Mouse (Mus musculus) ES-Bruce4 (cell line): Measurements from ENCODE around the gene Hectd4. TPM values are rescaled to one million over a fixed set of nuclear protein-coding genes. Genes with fewer than 3 reads are reported as not detected.

Experiments used
- H3K27ac ChIP-seq: 2 replicates; pipeline ENCODE4 v1.5.1; 2012; ENCODE audit warnings: low read length, inconsistent platforms; ENCODE audit not compliant: insufficient read depth
- H3K27me3 ChIP-seq: 2 replicates; pipeline ENCODE4 v1.6.1; 2012; ENCODE audit warnings: mild to moderate bottlenecking, low read length, inconsistent platforms; ENCODE audit not compliant: control insufficient read depth, poor library complexity, insufficient read depth, severe bottlenecking
- H3K36me3 ChIP-seq: 2 replicates; pipeline ENCODE4 v1.6.1; 2012; ENCODE audit warnings: inconsistent platforms, mild to moderate bottlenecking, low read length, moderate library complexity; ENCODE audit not compliant: control insufficient read depth, poor library complexity, insufficient read depth, severe bottlenecking
- H3K4me1 ChIP-seq: one replicate; pipeline ENCODE4 v1.8.1; 2011; ENCODE audit warnings: low read length; ENCODE audit not compliant: control insufficient read depth, insufficient read depth
- H3K4me3 ChIP-seq: 2 replicates; pipeline ENCODE4 v1.5.1; 2011; ENCODE audit warnings: low read depth, mild to moderate bottlenecking, low read length
- H3K9ac ChIP-seq: 2 replicates; pipeline ENCODE4 v1.6.1; 2012; ENCODE audit warnings: low read depth, mild to moderate bottlenecking, inconsistent platforms; ENCODE audit not compliant: poor library complexity, severe bottlenecking
- H3K9me3 ChIP-seq: replicated peaks from 2 replicates; pipeline ENCODE4 v1.6.1; 2012; ENCODE audit warnings: mild to moderate bottlenecking, low read length, inconsistent platforms; ENCODE audit not compliant: control insufficient read depth, poor library complexity, insufficient read depth, severe bottlenecking
- CTCF ChIP-seq: IDR thresholded peaks from one replicate; pipeline ENCODE4 v1.8.1; 2011; ENCODE audit warnings: low read depth, low read length
- EP300 ChIP-seq: IDR thresholded peaks from 2 replicates; pipeline ENCODE4 v1.6.1; 2011; ENCODE audit warnings: low read depth, low read length; ENCODE audit not compliant: insufficient read depth
- POLR2A ChIP-seq: IDR thresholded peaks from one replicate; pipeline ENCODE4 v1.8.1; 2011; ENCODE audit warnings: low read length; ENCODE audit not compliant: insufficient read depth
- polyA plus RNA-seq: library from polyadenylated mRNA; stranded (reverse); fragments of >200 nt; gene quantifications from 2 replicates; pipeline ENCODE4 v1.2.4, GENCODE M21; 2011; ENCODE audit warnings: low read depth; ENCODE audit not compliant: missing spikeins, insufficient read depth, insufficient read length

Hectd4 gene
- polyA plus RNA-seq, 1 experiment = 15.9 TPM

DNA sequence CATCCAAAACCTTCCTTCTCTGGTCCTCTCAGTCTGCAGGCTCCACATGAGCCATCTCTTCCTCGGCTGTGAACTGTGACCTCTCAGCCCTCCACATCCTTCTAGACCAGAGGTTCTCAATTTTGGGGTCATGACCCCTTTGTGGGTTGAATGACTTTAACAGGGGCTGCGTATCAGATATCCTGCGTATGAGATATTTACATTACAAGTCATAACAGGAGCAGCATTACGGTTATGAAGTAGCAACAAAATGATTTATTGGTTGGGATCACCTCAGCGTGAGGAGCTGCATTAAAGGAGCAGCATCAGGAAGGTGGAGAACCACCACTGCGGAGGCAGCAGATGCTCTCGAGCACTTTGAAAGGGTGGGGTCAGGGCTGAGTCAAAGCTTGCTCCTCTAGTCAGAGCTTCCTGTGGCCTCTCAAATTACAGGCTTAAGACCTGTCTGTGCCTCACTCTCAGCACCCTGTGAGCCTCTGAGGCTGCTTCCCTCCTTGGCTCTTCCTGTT is 121.0 kb downstream of the Hectd4 start:
- H3K4me1 ChIP-seq = peaks cover 5% of the 10 kb centered on the region
- H3K36me3 ChIP-seq = no peaks in the 10 kb centered on the region
- H3K9ac ChIP-seq = no peak overlapping the region
- H3K4me3 ChIP-seq = no peak overlapping the region
- H3K27me3 ChIP-seq = no peaks in the 10 kb centered on the region
- no peak overlapping the region for H3K27ac ChIP-seq
- H3K9me3 ChIP-seq = no peaks in the 10 kb centered on the region
- no peak for TF ChIP-seq CTCF
- TF ChIP-seq POLR2A = no peak
- TF ChIP-seq EP300 = no peak

DNA sequence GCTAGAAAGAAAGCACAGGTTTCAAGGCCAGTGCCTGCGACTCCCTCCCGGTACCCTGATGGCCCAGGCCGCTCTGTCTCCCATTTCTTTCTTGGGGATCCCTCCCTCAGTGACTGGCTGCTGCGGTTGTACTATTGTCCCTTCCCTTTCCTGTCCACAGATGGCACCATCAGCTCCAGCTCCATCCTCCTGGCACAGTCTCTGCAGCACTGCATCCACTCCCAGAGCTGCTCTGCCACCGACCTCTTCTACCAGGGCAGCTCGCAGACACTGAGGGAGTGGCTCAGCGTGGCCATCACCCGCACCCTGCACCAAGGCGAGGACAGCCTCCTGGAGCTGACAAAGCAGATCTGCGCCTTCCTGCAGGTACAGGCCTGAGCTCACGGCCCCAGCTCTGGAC is 122.5 kb downstream of the Hectd4 start:
- H3K27ac ChIP-seq = no peak overlapping the region

DNA sequence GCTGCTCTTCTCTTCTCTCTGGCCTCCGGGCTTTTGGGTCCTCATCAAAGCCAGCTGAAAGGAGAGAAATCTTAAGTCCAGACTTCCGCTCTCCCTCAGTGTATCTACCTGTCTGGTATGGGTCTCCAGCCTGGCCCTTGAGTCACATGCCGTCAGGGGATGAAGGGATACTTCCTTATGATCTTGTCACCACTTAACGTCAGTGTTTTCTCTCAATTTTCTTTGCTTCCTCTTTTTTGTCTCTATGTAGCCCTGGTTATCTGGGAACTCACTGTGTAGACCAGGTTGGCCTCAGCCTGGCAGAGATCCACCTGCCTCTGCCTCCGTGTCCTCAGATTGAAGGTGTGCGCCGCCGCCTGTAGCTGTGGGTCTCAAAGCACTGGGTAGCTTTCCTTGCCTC is 124.0 kb downstream of the Hectd4 start:
- Histone ChIP-seq H3K9me3 (no peaks in the 10 kb centered on the region), H3K27ac (no peak overlapping the region), H3K36me3 (no peaks in the 10 kb centered on the region), H3K9ac (no peak overlapping the region), H3K4me3 (no peak overlapping the region), H3K4me1 (peaks cover 5% of the 10 kb centered on the region), H3K27me3 (no peaks in the 10 kb centered on the region)
- TF ChIP-seq CTCF (no peak), POLR2A (no peak), EP300 (no peak)

More for the DNA sequence above, 122.5 kb downstream of the Hectd4 start:
- Histone ChIP-seq H3K4me3 (no peak overlapping the region), H3K9ac (no peak overlapping the region), H3K36me3 (no peaks in the 10 kb centered on the region), H3K27me3 (no peaks in the 10 kb centered on the region), H3K4me1 (peaks cover 5% of the 10 kb centered on the region), H3K9me3 (no peaks in the 10 kb centered on the region)
- TF ChIP-seq CTCF (no peak), EP300 (no peak), POLR2A (no peak)

DNA sequence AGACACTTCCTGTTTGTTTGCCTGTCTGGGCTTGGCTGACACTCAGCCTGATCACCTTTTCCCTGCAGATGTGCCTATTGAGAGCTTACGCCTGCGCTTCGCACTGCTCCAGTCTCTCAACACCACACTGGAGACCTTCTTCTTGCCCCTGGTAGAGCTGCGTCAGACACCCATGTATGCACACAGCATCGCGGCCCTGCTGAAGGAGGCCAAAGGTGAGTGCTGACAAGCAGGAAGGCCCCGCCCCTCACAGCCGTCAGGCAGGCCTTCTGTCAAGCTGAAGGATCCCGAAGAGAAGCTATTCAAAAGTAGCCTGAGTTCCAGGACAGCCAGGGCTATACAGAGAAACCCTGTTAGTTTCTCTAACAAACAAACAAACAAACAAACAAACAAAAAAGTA is 139.2 kb downstream of the Hectd4 start:
- no peak overlapping the region for H3K27ac ChIP-seq
- peaks cover 5% of the 10 kb centered on the region; the same call in 1 of the 2 replicates for H3K36me3 ChIP-seq
- H3K4me3 ChIP-seq = no peak overlapping the region

DNA sequence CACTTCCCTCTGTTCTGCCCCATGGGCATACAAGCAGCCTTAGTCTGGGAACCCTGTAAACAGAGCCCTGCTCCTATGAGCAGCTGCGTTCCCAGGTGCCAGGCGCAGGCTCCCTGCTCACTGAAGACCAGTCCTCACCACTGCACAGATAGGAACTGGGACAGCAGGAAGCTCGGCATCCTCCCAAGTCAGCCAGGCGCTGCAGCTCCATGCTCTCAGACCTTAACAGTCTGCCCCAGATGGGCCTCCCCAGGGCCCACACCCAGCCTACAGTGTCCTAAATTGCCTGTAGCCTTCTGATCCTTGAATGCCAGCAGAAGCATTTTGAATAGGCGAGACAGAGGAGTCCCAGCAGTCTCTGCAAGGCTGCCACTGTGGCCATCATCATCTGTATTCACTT is 141.7 kb downstream of the Hectd4 start:
- H3K36me3 ChIP-seq = peaks cover 5% of the 10 kb centered on the region; the same call in 1 of the 2 replicates

More for the DNA sequence above, 139.2 kb downstream of the Hectd4 start:
- TF ChIP-seq POLR2A (no peak), EP300 (no peak), CTCF (no peak)
- H3K27me3 ChIP-seq = no peaks in the 10 kb centered on the region
- H3K9ac ChIP-seq = no peak overlapping the region
- H3K9me3 ChIP-seq = no peaks in the 10 kb centered on the region
- no peaks in the 10 kb centered on the region for H3K4me1 ChIP-seq

DNA sequence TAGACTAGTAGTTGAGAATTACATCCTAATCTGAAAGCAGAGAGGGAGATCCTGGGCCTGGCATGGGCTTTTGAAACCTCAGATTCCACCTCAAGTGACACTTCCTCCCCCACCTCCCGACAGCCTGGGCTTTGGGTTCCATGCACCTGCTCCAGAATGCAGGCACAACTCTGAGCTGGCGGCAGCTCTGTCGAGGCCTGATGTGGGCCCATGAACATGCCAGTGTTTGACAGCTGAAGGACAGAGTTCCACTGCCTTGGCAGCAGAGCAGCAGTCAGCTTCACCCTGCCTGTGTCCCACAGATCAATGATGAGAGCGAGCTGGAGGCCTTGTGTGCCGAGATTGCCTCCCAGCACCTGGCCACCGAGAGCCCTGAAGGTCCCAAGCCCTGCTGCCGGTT is 143.4 kb downstream of the Hectd4 start:
- no peak overlapping the region for H3K27ac ChIP-seq

More for the DNA sequence above, 141.7 kb downstream of the Hectd4 start:
- Histone ChIP-seq H3K4me3 (no peak overlapping the region), H3K27ac (no peak overlapping the region), H3K9ac (no peak overlapping the region), H3K9me3 (no peaks in the 10 kb centered on the region), H3K27me3 (no peaks in the 10 kb centered on the region), H3K4me1 (no peaks in the 10 kb centered on the region)
- TF ChIP-seq POLR2A = no peak
- no peak for TF ChIP-seq CTCF
- no peak for TF ChIP-seq EP300

More for the DNA sequence above, 143.4 kb downstream of the Hectd4 start:
- Histone ChIP-seq H3K36me3 (peaks cover 5% of the 10 kb centered on the region; the same call in 1 of the 2 replicates), H3K4me1 (no peaks in the 10 kb centered on the region), H3K9me3 (no peaks in the 10 kb centered on the region), H3K9ac (no peak overlapping the region), H3K4me3 (no peak overlapping the region), H3K27me3 (no peaks in the 10 kb centered on the region)
- TF ChIP-seq CTCF (no peak), POLR2A (no peak), EP300 (no peak)
